Mouse (Mus musculus) heart, postnatal 0 days (tissue): Measurements from ENCODE around the gene Alkbh7. TPM values are rescaled to one million over a fixed set of nuclear protein-coding genes. Genes with fewer than 3 reads are reported as not detected.

ENCODE experiments used
- ATAC-seq: fragments of 200-750 bp; cut with Nextera tagmentation; 2 replicates; pipeline ENCODE4 v1.8.0; 2017; ENCODE audit warnings: low read depth, moderate number of reproducible peaks, moderate library complexity; ENCODE audit not compliant: insufficient read depth
- DNase-seq: peaks from one replicate; pipeline ENCODE4 v3.0.0-alpha.2; 2016; ENCODE audit warnings: low spot score
- H3K27ac ChIP-seq: fragments of 300-500 bp; sonication (generic); 2 replicates; pipeline ENCODE4 v1.5.1; 2014; ENCODE audit warnings: low read depth, mild to moderate bottlenecking
- H3K27me3 ChIP-seq: fragments of 300-500 bp; sonication (generic); 2 replicates; pipeline ENCODE4 v1.6.1; 2014; ENCODE audit warnings: low read length, mixed read lengths; ENCODE audit not compliant: control insufficient read depth, insufficient read depth
- H3K36me3 ChIP-seq: fragments of 300-500 bp; sonication (generic); replicated peaks from 2 replicates; pipeline ENCODE4 v1.6.1; 2014; ENCODE audit warnings: low read length, mixed read lengths; ENCODE audit not compliant: control insufficient read depth, insufficient read depth
- H3K4me1 ChIP-seq: fragments of 300-500 bp; sonication (generic); 2 replicates; pipeline ENCODE4 v1.6.1; 2014; ENCODE audit warnings: antibody characterized with exemption; ENCODE audit not compliant: control insufficient read depth, insufficient read depth
- H3K4me2 ChIP-seq: fragments of 300-500 bp; sonication (generic); 2 replicates; pipeline ENCODE4 v1.6.1; 2014; ENCODE audit warnings: low read depth, mild to moderate bottlenecking, low read length, moderate library complexity
- H3K4me3 ChIP-seq: fragments of 300-500 bp; sonication (generic); 2 replicates; pipeline ENCODE4 v1.5.1; 2014; ENCODE audit warnings: low read depth, low read length
- H3K9ac ChIP-seq: fragments of 300-500 bp; sonication (generic); replicated peaks from 2 replicates; pipeline ENCODE4 v1.6.1; 2014; ENCODE audit warnings: low read depth, low read length, mixed read lengths
- H3K9me3 ChIP-seq: fragments of 300-500 bp; sonication (generic); replicated peaks from 2 replicates; pipeline ENCODE4 v1.6.1; 2016; ENCODE audit warnings: low read length; ENCODE audit not compliant: control insufficient read depth
- CTCF ChIP-seq: IDR thresholded peaks from 2 replicates; pipeline ENCODE4 v1.5.1; 2016; ENCODE audit warnings: antibody characterized with exemption, control low read depth, low read depth
- EP300 ChIP-seq: IDR thresholded peaks from 2 replicates; pipeline ENCODE4 v1.6.1; 2016; ENCODE audit warnings: antibody characterized with exemption, low read depth
- WGBS: fragments of 180-500 bp; shearing (Covaris S2); extraction: QIAGEN DNeasy Blood & Tissue Kit; methylation state at CpG from one replicate; pipeline ENCODE4 v1.1.7; 2014; 5-methylcytosine and 5-hydroxymethylcytosine counted together
- polyA plus RNA-seq: library from polyadenylated mRNA; unstranded; fragments of >200 nt; fragmentation: Nextera tagmentation; extraction: Ambion mirVana; gene quantifications from 2 replicates; pipeline ENCODE4 v1.2.1, GENCODE M21; 2015
- total RNA-seq: library from RNA; depleted of rRNA; stranded (reverse); fragments of >200 nt; gene quantifications from 2 replicates; pipeline ENCODE4 v1.2.3, GENCODE M21; 2014; ENCODE audit warnings: low replicate concordance

Gene Alkbh7
- total and polyA plus RNA-seq, 2 experiments from 2014 or later: 83.8 to 96.2 TPM

DNA sequence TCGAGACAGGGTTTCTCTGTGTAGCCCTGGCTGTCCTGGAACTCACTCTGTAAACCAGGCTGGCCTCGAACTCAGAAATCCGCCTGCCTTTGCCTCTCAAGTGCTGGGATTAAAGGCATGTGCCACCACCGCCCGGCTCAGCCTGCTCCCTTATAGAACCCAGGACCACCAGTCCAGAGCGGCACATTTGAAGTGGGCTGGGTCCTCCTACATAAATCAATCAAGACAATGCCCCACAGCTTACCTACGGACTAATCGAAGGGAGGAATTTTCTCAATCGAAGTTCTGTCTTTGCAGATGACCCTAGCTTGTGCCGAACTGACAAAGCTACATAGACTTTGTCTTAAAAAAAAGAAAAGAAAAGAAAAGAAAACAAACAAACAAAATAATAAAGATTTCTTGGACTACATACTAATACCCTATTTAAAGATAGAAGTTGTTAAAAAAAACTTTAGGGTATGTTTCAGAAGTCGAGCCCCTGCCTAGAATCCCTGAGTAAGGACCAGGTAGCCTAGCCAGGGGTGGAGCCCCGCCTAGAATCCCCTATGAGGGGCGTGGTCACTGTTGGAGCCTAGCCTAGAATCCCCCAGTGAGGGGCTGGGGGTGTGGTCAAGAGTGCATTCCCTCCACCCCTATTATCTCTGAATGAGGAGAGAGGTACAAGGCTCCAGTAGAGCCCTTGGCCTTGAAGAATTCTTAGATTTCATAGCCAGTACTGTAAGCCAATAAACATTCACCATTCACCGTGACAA is 23.0 kb upstream of the Alkbh7 start:
- Histone ChIP-seq H3K27ac (no peak overlapping the region), H3K36me3 (no peaks in the 10 kb centered on the region), H3K9ac (no peak overlapping the region), H3K27me3 (no peaks in the 10 kb centered on the region), H3K9me3 (no peaks in the 10 kb centered on the region), H3K4me2 (no peak overlapping the region), H3K4me3 (no peak overlapping the region), H3K4me1 (no peaks in the 10 kb centered on the region)
- ATAC-seq: no peak
- no peak for DNase-seq
- WGBS: 56% methylated on average over 13 of the region's 14 CpGs
- TF ChIP-seq EP300 (no peak), CTCF (no peak)

- no peaks in the 10 kb centered on the region for H3K27me3 ChIP-seq
- H3K4me3 ChIP-seq: no peak overlapping the region
- H3K27ac ChIP-seq: no peak overlapping the region
- no peaks in the 10 kb centered on the region for H3K36me3 ChIP-seq
- no peak overlapping the region for H3K4me2 ChIP-seq
- TF ChIP-seq CTCF (no peak), EP300 (no peak)
- H3K9ac ChIP-seq: no peak overlapping the region
- H3K9me3 ChIP-seq: no peaks in the 10 kb centered on the region
- DNase-seq (no peak), ATAC-seq (no peak)
- H3K4me1 ChIP-seq: no peaks in the 10 kb centered on the region
- 70% methylated on average over 5 of the region's 5 CpGs for WGBS
These were observed 22.4 kb upstream of the Alkbh7 start for GRCm38 (mm10) chr17:56974708-56975240.

GRCm38 (mm10) chr17:56975391-56975790 is 21.7 kb upstream of the Alkbh7 start:
- Histone ChIP-seq H3K27me3 (no peaks in the 10 kb centered on the region), H3K4me1 (no peaks in the 10 kb centered on the region), H3K27ac (no peak overlapping the region), H3K4me2 (no peak overlapping the region), H3K4me3 (no peak overlapping the region), H3K9me3 (no peaks in the 10 kb centered on the region), H3K9ac (no peak overlapping the region), H3K36me3 (no peaks in the 10 kb centered on the region)
- WGBS: 65% methylated on average over 3 of the region's 3 CpGs
- TF ChIP-seq EP300: no peak
- TF ChIP-seq CTCF: no peak
- no peak for ATAC-seq
- DNase-seq: no peak

DNA sequence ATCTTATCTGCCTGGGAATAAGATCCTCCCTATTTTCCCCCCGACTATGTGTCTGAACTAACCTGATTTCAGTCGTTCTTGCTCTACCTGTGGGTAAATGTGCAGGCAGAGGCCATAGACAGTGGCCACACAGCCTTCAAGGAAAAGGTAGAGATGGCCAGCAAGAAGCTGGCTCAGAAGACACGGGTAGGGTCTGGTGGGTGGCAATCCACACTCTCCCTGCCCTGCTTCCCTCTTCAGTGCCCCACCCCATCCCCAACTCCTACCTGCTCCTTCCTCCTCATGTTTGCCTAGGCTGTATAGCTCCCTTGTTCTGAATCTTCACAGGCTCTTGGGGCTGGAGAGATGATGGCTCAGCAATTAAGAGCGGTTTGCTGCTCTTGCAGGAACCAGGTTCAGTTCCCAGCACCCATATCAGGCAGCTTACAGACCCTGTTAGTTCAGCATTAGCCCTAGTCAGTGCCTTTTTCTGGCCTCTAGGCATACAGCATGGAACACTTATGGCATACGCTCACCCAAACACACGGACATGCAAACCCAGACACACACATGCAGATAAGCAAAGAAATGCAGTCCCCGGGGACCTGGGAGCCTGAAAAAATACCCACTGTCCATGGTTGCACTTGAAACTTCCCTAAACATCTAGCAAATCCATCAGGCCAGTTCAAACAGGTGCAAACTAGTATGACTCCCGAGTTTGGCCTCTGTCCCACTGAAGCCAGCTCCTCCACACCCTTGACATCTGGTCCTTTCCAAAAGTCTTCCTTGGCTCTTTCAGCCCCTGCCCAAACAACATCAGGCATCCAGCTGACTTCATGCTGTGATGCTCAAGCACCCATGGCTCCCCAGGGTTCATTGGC is 20.4 kb upstream of the Alkbh7 start:
- no peaks in the 10 kb centered on the region for H3K9me3 ChIP-seq
- TF ChIP-seq EP300: no peak
- TF ChIP-seq CTCF: no peak
- no peak overlapping the region for H3K27ac ChIP-seq
- no peak for DNase-seq
- no peaks in the 10 kb centered on the region for H3K27me3 ChIP-seq
- H3K4me2 ChIP-seq: no peak overlapping the region
- H3K9ac ChIP-seq: no peak overlapping the region
- no peaks in the 10 kb centered on the region for H3K36me3 ChIP-seq
- H3K4me3 ChIP-seq: no peak overlapping the region
- WGBS: 49% methylated on average over 8 of the region's 8 CpGs
- ATAC-seq: no peak
- no peaks in the 10 kb centered on the region for H3K4me1 ChIP-seq

DNA sequence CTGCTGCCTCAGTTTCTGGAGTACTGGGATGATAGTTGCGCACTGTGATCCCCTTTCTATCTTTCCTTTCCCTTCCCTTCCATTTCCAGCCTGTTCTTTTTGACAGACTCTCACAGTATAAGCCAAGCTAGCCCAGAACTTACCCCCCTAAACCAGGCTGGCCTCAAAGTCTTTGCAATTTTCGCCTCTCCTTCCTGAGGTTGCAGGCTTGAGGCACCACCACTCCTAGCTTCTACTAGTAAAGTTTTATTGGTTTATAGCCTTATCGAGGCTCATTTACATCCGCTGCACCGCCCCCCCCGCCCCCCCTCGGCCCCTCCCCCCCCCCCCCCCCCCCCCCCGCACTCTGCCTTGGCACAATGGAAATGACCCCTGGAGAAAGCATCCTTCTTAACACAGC is 17.6 kb upstream of the Alkbh7 start:
- no peak overlapping the region for H3K9ac ChIP-seq
- 36% methylated on average over 7 of the region's 8 CpGs for WGBS
- H3K36me3 ChIP-seq: no peaks in the 10 kb centered on the region
- no peak overlapping the region for H3K4me2 ChIP-seq
- ATAC-seq (no peak), DNase-seq (no peak)
- no peak overlapping the region for H3K27ac ChIP-seq
- no peak overlapping the region for H3K4me3 ChIP-seq
- no peaks in the 10 kb centered on the region for H3K9me3 ChIP-seq
- TF ChIP-seq CTCF (no peak), EP300 (no peak)
- H3K4me1 ChIP-seq: no peaks in the 10 kb centered on the region
- H3K27me3 ChIP-seq: no peaks in the 10 kb centered on the region
